Mouse (Mus musculus) brain, embryonic 18.5 days (tissue): ENCODE results near the gene Pemt.

ENCODE experiments used
- DNase-seq: peaks from one replicate; pipeline ENCODE4 v3.0.0-alpha.2; 2012; ENCODE audit warnings: low read depth, low spot score

The Pemt gene

DNA sequence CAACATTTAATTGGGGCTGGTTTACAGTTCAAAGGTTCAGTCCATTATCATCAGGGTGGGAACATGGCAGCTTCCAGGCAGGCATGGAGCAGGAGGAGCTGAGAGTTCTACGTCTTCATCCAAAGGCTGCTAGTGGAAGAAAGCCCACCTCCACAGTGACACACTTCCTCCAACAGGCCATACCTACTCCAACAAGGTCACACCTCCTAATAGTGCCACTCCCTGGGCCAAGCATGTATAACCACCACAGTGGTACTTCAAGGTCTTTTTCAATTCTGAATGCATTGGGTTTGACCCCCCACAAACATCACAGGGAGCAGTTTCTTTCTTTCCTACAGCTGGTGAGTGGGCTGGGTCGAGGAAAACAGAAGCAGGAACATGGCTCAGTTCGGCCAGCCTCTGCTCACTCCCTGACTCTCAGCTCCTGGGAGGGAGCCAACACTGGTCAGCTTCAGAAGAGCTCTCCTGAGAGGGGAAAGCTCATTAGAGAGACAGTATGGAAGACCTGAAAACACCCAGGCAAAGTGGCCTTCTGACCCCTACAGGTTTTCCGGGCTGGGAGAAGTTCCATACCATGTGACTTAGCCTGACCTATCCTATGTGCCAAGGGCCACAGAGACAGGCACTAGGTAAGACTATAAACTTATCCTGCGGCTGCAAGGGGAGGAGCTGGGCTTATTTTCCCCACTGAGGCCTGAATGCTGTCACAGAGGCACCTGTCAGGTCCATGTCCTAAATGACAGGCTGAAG lies 44.9 kb downstream of the Pemt start:
- DNase-seq: no peak

DNA sequence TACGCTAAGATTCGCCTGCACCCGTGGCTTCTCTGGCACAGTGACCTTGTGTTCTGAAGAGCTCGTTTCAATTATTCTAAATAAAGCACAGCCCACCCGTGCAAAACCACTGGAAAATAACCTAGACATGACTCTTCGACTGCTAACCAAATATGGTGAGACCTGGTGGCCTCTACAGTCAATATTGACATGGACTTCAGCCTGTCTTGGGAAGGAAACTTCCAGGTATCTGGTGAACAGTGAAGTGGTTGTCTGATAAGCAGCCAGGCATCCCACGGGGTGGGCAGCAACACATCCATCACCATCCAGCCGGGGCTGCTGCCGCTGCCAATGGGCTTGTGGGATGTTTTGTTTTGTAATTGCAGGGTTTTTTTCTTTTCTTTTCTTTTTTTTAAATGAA lies 52.0 kb downstream of the Pemt start:
- DNase-seq: no peak

DNA sequence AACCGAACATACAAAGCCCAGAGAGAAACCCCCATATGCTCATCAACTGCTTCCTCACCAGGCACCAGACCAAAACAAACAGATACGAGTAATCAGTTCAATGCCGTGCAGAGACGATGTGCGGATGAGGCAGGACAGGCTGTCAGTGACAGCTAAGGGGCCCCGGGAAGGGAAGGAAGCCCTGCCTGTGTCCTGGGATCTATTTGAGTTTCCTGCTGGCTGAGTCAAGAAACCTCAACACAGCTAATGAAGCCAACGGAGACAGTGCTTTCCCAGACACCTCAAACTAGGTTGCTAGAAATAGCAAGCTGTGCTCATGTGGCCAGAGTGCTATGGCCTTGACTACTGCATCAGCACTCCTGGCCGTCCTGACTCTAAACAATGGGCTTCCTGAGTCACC lies 54.9 kb downstream of the Pemt start:
- DNase-seq: no peak

DNA sequence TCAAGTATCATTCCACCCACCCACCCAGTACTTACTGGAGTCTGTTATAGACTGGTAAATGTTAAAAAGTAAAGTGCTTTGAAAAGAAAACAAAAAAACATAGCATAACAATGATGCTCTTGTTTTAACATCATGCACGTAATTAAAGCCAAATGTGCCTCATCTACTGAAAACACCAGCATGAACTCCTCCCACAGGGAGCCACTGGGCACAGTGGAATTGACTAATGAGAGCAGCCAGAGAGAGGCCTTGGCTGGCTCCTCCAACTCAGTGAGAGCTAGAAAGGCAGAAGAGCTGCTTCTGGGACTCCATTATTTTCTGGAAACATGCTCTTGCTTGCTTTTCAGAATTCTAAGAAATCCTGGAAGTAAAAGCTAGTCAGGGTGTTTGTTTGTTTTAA lies 56.9 kb downstream of the Pemt start:
- DNase-seq: no peak

DNA sequence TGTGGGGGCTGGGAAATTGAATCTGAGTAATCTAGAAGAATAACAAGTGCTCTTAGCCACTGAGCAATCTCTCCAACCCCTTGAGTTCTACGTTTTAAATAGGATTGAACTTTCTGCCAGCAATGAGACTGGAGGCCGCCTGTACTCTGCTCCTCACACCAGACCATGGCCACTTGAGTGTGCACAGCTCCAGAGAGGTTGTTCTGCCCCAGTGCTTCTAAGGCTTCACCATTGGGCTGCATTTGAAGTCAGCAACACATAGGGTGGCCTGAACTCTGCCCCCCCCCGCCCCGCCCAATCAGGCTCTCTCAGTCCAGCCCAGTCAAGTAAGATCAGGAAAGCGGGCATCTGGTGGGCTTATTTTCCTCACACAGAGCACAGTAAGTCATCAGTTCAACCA lies 68.5 kb downstream of the Pemt start:
- DNase-seq: no peak

DNA sequence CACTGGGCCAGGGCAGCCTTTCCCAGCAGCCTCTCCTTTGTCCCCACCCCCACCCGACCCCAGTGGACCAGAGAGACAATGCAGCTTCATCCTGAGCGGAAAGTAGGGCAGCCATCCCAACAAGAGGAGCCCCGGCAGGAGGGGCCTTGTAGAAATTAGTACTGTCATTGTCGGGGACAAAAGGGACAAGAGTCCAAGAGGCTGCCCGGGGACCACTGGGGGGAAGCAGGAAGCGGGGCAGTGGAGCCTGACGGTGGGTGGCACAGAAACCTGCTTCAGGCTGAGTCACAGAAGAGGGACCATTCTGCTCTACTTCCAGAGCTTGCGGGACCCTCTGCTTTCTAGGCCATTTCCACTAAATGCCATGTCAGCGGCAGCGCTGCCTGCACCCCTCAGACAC lies 71.0 kb downstream of the Pemt start:
- no peak for DNase-seq

DNA sequence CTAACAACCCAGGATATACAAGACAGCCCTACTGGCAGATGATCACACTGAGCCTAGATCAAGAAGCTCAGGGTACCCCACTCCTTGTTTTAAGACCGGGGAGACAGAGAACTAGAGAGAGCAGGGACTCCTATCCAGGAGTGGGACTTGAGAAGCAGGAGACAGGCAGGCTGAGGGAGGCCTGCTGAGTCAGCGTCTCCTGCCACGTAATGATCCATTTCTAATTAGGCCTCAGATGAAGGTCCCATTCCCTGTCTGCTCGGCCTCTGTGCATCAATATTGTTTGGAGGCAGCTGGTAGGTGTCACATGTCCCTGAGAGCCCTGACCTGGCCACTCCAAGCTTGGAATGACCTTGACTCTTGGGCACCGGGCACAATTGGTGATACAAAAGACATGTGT lies 72.9 kb downstream of the Pemt start:
- DNase-seq: no peak

DNA sequence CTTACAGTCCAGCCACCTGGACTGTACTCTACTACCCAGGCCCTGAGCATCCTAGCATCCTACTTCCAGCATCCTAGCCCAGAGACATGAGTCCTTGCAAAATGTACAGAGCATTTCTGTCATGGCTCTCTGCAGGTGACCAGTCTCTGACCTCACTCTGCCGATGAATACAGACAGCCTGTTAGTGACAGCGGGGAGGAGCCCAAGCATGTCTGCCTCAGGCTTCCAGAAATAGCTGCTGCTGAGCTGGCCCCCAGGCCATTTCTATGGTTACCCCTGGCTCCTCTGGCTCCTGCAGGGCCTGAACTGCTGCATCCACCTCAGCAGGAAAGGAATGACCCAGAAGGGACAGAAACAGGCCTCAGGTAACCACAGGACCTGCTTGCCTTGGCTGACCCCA lies 74.6 kb downstream of the Pemt start:
- DNase-seq: no peak

DNA sequence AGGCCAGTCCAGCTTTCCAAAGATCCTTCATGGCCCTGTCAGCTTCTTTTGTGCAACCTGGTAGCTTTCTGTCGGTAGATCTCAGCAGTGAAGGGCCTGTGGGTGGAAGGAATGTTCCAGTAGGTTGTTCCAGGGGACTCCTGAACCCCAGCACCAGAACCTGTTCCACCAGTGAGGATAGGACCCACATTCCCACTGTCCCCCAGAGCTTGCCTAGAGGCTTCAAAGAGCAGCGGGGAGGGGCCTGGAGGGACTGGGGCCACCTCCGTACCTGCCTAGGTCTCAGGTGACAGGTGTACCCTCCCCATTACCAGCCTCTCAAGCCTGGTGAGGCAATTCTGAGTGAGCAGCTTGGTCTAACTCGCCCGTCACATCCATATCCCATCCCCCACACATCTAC lies 75.5 kb downstream of the Pemt start:
- no peak for DNase-seq

DNA sequence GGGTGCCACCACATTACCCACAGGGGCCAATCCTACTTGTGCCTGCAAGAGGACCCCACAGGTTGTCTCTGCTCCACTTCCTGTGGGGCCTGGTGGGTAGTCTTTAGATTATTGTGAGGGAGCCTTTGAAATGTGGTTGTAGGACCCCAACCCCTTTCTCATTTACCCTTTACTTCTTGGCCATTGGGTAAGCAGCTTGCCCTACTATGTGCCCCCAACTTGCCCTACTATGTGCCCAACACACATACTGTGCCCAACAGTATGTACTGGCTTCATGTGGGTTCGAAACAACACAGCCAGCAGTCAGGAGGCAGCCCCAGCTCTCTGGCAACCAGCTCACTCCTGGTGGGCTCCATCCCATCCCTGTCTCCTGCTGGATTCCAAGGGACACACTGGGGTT lies 78.5 kb downstream of the Pemt start:
- DNase-seq: no peak

DNA sequence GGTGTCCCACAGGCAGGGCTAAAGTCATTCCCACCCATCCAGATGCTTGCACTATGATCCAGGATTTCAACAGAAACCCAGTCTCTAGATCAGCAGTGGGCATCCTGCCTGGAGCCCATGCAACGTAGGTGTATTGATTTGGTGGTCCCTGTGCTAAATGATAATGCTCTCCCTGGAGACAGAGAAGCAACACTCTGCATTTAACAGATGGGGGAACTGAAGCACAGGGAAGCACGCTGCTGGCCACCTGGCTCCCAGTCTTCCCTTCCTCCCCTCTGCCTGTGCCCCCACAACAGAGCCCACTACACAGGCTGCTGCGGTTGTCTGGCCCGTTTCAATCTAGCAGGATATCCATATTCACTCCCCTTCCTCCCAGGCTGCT lies 80.2 kb downstream of the Pemt start:
- no peak for DNase-seq

DNA sequence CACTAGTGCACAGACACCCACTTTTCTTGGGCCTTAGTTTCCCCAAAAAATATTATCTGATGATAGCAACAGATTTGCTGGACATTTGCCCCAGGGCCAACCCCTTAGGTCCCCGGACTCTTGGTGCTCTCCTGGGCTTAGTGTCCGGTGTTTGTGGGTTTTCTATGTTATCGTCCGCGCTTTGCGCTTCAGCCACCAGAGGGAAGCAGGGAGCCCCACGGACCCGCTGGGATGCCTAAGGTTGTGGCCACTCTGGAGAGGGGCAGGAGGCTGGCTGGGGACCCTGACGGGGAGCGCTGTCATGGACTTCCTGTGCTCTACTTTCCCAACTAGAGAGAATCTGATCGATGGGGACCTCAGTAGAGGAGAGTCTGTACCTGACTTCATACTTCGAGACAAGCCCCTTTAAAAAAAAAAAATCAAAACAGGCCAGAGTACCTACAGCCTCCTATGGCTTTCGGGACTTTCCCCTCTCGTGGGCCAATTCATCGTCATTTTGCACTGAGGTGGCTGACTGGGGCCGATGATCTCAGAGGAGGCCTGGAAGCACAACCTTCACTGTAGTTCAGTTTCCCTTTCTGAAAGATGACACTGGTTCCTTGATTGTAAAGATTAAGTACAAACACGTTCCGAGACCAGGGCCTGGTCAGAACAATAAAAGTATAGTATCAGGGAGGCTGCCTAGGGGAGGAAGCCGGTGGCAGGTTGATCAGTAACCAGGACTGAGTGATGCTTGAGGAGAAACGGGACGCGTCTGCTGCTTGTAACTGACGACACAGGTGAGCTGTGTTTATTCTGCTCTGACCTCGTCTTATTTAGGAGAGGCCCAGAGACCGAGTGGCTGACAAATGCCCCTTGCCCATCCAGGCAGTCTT lies 80.8 kb downstream of the Pemt start:
- no peak for DNase-seq

DNA sequence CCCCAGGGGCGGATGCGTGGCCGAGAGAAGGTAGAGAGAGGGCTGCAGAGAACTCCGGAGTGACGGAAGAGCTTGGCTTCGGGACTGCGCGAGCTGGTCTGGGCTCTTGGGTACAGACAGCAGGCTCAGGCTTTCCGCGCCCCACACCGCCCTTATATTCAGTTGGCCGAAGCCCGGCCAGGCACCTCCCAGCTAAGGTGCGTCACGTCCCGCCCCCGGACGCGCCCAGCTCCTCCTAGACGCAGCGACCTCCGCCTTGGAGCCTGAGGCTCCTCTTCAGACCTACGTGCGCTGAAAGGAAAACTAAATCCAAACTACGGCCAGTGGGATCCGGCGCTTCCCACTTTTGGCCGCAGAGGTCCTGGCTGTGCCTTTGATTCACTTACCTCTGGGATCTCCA lies 81.5 kb downstream of the Pemt start, which contains the start of gene Rasd1:
Gene Rasd1 (minus strand): TSS at position 127 of the 400 bp plus-strand sequence.
- no peak for DNase-seq

DNA sequence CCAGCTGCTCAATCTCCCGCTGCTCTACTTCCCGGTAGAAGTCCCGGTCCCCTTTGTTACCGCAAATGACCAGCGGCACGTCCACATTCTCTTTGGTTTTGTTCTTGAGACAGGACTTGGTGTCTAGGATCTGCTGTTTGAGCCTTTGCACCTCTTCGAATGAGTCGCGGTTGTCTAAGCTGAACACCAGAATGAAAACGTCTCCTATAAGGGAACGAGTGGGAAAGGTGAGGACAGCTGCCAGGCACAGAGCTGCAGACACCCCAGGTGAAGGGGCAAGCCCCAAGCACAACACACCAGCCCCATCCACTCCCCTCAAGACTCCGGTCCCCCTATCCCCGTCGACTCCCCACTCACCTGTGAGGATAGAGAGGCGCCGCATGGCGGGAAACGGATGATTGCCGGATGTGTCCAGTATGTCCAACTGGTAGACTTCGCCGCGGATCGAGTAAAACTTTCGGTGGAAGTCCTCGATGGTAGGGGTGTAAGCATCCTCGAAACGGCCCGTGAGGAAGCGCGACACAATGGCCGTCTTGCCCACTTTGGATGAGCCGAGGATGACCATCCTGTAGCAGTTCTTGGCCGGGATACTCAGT lies 82.0 kb downstream of the Pemt start:
- no peak for DNase-seq

DNA sequence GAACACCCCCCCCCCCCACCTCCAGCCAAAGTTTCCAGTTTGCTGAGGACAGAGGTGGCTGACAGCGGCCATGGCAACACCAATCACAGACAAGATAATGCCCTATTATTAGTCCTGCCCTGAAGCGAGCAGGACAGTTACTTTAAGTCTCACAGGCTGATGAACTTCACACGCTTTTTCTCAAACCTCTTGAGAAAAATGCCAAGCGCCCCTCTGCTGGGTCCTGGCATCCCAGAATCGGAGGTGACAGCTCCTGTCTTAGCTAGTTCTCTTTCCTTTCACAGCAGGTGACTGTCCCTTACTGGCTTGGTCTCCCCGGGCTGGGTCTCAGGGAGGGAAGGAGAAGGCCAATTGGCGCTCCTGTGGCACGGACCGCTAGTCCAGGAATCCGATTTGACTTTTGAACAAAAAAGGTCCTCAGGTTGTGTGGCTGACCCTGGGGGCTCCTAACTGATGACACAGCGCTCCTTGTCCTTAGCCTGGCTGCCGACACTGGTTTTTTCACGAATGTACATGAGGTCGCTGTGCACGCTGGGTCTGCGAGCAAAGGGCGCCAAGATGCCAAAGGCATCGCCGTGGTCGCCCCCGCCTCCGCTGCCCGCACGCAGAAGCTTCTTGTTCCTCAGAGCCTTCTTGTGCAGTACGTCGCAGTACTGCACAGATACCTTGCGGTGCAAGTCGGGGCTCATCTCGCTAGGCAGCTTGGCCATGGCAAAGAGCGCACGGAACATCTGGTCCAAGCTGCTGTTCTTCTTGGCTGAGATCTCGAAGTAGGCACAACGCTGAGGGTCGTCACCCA lies 82.7 kb downstream of the Pemt start:
- DNase-seq: no peak

DNA sequence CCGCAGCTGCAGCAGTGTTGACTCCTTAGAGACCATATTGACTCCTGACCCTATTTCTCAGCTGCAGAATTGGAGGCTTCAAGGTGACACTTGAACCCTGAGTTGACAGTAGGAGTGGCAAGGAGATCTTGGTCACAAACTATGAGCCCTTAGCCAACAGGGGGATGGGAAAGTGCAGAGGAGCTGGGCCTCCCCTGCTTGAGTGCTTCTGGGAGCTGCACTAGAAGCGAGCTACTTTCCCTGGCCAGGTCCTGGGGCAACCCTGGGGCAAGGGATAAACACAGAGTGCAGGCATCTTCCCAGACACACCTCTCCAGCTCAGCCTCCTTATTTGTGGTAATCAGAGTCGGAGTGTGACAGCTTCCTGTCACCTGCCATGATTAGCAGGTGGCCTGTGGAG lies 83.7 kb downstream of the Pemt start:
- no peak for DNase-seq

DNA sequence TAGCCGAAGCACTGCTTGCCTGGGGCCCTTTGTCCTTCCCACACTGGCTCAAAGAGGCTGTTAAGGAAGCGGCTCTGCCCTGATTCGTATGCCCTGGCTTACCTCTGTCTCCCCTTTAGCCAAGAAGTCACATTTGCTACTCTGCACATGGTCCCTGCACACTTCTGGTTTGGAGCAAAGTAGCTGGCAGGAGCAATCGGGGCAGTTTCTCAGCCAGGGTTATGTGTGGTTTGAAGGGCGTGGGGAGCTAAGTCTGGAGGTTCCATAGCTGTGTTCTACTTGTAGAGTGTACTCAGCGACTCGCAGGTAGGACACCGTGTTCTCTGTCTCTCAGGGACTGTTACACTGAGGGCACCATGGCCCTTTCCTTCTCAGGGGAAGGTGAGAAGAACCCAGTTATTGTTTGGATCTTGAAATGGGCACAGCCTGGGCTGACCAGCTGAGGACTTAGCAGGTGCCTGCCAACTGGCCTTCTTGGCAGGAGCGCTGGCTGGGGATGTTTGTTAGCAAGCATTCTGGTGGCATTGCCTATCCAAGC lies 84.9 kb downstream of the Pemt start:
- DNase-seq: no peak

DNA sequence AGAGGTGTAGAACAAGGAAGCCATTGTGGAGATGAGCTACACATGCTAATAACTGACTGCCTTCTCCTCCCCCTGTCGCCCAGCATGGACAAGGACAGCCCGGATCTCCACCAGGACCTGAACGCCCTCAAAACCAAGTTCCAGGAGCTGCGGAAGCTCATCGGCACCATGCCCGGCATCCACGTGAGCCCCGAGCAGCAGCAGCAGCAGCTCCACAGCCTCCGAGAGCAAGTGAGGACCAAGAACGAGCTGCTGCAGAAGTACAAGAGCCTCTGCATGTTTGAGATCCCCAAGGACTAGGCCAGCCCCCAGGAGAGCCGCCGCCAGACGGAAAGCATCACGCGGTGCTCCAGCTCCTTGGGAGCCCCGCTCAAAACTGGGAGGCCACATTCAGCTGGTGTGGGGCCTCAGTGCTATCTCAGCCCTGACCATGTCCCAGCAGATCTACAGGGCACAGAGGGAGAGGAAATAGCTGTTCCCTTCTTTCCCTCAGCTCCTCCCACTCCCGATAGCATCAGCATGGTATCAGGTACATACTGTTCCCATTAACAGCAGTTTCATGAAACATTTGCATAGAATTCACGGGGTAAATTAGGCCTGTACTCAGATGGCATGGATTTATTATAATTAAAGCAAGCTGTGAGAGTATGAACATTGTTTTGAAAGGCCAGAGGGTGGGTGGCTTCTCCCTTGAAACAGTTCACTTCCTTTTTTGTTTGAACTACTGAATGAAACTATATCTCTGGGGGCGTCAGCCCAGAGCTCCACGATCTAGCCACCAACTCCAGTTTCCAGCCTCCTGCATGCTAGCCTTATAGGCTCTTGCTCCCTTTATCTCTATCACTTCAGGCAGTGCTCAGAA lies 85.6 kb downstream of the Pemt start:
- no peak for DNase-seq

DNA sequence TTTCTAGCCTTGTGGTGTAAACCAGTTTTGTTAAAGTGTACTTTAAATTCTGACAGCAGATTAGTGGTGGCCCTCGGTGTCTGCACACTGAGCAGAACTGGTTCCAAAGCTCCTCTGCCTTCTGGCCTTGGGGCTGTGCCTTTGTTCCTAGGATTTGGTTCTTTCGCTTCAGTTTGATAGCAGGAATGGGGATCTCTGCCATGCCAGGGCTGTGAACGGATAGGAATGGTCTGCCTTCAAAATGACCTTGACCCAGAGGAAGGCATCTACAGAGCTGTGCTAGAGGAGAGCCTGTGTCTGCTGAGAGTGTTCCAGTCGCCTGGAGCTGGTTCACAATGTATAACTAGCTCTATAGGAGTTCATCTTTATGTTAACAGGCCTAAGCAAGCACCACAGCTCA lies 86.8 kb downstream of the Pemt start:
- DNase-seq: no peak

DNA sequence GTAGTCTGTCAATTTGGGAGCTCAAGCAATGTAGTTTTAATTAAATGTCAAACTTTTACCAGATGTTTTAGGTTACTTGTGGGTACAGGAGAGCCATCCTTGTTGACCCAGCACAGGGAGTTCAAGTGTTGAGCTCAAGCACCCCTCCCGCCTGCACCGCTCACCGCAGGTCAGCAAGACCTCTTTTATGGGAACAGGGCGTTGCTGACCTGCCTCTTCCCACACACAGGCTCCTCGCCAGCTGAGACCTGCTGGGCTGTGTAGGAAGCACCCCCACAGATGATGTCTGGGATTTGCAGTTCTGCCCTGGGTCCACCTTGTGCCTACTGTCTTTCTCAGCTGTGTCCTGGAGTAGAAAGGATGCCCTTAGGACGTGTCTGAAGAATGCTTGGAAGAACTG lies 89.5 kb downstream of the Pemt start:
- no peak for DNase-seq

DNA sequence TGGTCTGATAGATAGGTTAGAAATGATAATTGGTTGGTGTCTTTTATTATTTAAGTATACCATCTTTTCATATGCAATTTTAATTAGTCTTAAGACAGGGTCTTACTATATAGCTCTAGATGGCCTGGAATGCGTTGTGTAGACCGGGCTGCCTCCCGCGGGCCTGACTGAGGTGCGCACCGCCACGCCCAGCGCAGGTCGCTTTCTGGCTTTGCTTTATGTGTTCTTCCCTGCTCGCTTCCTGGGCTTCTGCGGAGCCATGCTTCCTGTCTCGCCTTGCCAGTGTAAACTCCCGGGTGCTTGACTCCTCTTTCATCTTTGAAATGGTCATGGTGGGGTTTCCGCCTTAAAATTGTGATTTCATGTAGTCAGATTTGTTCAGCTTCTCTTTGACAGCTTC lies 93.4 kb downstream of the Pemt start:
- DNase-seq: no peak
